Mouse (Mus musculus) kidney, postnatal 4 days (tissue): ENCODE data around the gene Gnptg.

Source experiments
- DNase-seq, 2 experiments: peaks; one replicate each; pipeline ENCODE4 v3.0.0; 2021; ENCODE audit warnings: mixed read lengths in 2 of 2

Gnptg gene

DNA sequence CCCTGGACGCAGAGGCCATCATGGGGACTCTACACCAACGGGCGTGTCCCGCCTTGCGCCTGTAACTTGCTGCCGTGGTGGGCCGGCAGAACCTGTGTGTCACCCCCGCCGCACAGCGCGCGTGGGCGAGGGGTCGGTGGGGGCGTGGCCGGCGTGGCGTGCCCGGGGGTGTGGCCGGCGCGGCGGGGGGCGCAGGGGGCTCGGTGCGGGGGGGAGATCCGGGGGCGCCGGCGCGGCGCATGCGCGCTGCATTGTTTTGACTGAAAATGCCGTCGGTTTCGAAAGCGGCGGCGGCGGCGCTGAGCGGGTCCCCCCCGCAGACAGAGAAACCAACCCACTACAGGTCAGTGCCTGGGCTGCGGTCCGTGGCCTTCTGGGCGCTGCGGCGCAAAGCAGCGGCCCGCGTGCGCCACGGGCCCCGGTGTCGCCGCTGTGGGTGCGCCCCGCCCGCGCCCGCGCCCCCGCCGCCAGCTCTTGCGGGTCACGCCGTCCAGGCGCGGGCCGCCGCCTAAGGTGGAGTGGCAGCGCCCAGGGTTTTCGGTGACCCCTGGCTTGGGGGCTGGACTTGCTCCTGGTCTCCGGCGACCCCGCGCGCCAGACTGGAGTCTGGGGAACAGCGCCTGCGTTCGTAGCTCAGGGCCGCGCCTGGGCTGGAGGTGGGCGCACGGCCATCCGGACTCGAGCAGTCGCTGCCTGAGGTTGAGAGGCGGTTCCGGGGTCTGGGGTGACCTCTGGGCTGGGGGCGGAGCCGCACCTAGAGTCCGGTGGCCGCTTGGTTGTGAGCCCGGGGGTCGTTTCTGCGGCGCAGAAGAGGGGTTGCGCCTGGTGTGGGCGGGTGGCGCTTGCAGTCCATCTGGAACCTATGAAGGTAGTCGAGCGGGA lies 51.5 kb downstream of the Gnptg start, which contains the start of gene Unkl:
Gene Unkl (plus strand): TSS at position 248 of the 882 bp plus-strand sequence.
- DNase-seq = peak; percentile 88 to 92

DNA sequence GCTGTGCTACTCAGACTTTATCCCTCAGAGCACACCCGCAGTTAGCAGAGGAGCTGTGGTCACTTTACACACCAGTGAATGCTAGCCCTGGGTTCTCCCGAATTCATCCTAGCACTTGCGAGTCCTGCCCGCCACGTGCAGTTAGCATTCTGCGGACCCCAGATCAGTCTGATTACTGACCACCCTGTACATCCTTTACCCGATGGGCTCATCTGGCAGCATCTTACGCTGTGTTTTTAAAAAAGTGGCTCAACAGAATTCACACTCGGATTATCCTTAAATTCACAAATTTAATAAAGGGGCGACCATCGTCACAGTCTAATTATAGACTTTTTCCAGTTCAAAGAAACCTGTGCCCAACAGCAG lies 52.2 kb downstream of the Gnptg start:
- DNase-seq = peak in 1 of 2 experiments; percentile 13

DNA sequence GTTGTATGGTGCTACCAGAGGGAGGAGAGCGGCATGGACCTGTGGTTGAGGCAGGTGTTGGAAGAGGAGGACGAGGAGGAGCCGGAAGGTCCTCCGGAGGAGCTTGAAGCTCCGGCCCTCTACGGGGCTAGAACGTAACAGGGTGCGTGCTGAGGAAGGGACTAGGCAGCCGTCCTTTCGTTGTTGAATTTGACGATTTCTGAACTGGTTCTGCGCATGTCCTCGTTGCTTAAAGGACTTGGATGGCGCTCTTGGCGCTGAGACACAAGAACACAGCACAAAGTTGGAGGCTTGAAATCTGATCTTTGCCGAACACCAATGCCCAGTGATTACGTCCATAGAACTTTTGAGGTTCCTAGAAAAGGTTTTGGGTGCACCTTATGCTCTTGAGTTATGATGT lies 55.0 kb downstream of the Gnptg start:
- DNase-seq = no peak

DNA sequence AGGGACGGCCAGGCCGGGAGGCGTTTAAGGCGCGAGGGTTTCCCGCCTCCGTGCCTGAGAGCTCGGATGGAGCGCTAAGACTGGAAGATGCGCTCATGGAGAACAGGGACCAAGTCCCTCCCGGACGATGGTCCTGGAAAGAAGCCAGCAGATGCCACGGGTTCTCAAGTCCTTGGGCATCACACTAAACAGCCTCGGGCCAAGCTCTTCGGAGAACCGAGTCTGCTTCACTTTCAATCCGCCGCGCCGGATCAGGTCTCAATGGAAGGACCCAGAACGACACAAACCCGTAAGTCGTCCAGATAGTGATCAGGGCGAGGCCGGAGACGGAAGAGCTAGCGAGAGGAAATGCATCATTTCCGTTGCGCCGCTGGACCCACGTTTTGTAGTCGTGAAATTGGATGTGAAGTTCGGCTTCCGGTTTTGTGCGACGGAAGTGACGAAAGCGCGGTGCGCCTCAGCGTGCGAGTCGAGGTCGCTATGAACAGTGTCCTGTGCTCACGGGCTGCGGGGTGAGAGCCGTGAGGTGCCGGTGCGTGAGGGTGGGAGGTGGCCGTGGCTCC lies 55.7 kb downstream of the Gnptg start, which contains the start of gene BC003965:
Gene BC003965 (plus strand): TSS at position 426 of the 563 bp plus-strand sequence.
- peak; percentile 99 for DNase-seq
